ENCODE assay signal across 26 mouse cellular contexts in genomic region chr8:106640921-106641320, GRCm38 (mm10). TPM values are rescaled to one million over a fixed set of nuclear protein-coding genes. Genes with fewer than 3 reads are reported as not detected.
DNase-seq lines count a peak whose midpoint lies in the region; ATAC-seq and TF ChIP-seq lines count a peak whose summit lies in the region.
"Had no signal": no experiment of that assay in that cellular context is flagged by ENCODE, and none has a peak within 500 bp of the region (broad histone marks: within the 10 kb centered on the region; RNA-seq: fewer than 3 reads in every experiment).

No protein-coding gene starts in this region.

- H3ac ChIP-seq in myocyte (ENCODE audit: control insufficient read depth, insufficient read length) = no peak overlapping the region

- WGBS in intestine, postnatal 0 days = 57% methylated on average over 5 of the region's 5 CpGs
- 64% methylated on average over 5 of the region's 5 CpGs for WGBS in intestine, embryonic 15.5 days
- WGBS in midbrain, embryonic 10.5 days = 83% methylated on average over 5 of the region's 5 CpGs
- WGBS in midbrain, embryonic 11.5 days = 76% methylated on average over 5 of the region's 5 CpGs

- no peak for DNase-seq in midbrain, embryonic 10.5 days (ENCODE audit: low spot score)
- DNase-seq in midbrain, embryonic 11.5 days (ENCODE audit: low spot score, missing footprints) = no peak
- DNase-seq in right cerebral cortex, postnatal 14 days = no peak
- DNase-seq in adrenal gland, postnatal 36 days = no peak
- DNase-seq: adrenal gland, postnatal 25 days; cerebellum, postnatal 10 days; forebrain, postnatal 0 days; gastrocnemius, postnatal 14 days; heart, adult 11 months; heart, postnatal 10 days; kidney, adult 11 months; liver, postnatal 0 days; right cerebral cortex, adult 18-20 months; thymus, adult 2 months; thymus, postnatal 4 days had no signal

- H3K27ac ChIP-seq in intestine, postnatal 0 days (ENCODE audit: low read depth, low read length) = no peak overlapping the region
- H3K27ac ChIP-seq in intestine, embryonic 15.5 days = no peak overlapping the region
- H3K27ac ChIP-seq in midbrain, embryonic 10.5 days (replicated peaks) = peak overlapping the region; percentile 17; the same call in 1 of the 2 replicates
- H3K27ac ChIP-seq in midbrain, embryonic 11.5 days (ENCODE audit: low read depth, low read length) = no peak overlapping the region
- H3K27ac ChIP-seq: hindbrain, embryonic 10.5 days; kidney, postnatal 0 days; left cerebral cortex, adult 2 months; macrophage; neural tube, embryonic 15.5 days had no signal

- 0 out of 2 replicates have a peak overlapping the region, but pooled peaks have one; percentile 0 for H3K4me2 ChIP-seq in intestine, postnatal 0 days (replicated peaks; ENCODE audit: low read depth)
- H3K4me2 ChIP-seq in intestine, embryonic 15.5 days (replicated peaks) = no peak overlapping the region
- no peak overlapping the region for H3K4me2 ChIP-seq in midbrain, embryonic 11.5 days
- H3K4me2 ChIP-seq in myocyte (ENCODE audit: low read depth) = peak overlapping the region; percentile 10
- H3K4me2 ChIP-seq: heart, embryonic 12.5 days; neural tube, embryonic 15.5 days had no signal

- H3K36me3 ChIP-seq in intestine, postnatal 0 days (ENCODE audit: control insufficient read depth, insufficient read depth) = no peaks in the 10 kb centered on the region
- H3K36me3 ChIP-seq in intestine, embryonic 15.5 days = no peaks in the 10 kb centered on the region
- no peaks in the 10 kb centered on the region for H3K36me3 ChIP-seq in midbrain, embryonic 10.5 days
- no peaks in the 10 kb centered on the region for H3K36me3 ChIP-seq in midbrain, embryonic 11.5 days (ENCODE audit: control insufficient read depth, insufficient read depth, low read length)
- no peaks in the 10 kb centered on the region for H3K36me3 ChIP-seq in myocyte (ENCODE audit: control insufficient read depth, insufficient read depth)
- H3K36me3 ChIP-seq: heart, embryonic 12.5 days; hindbrain, embryonic 10.5 days; neural tube, embryonic 15.5 days had no signal

- no peaks in the 10 kb centered on the region for H3K79me2 ChIP-seq in myocyte (ENCODE audit: control insufficient read depth, insufficient read depth)

- H3K27me3 ChIP-seq in intestine, postnatal 0 days (replicated peaks; ENCODE audit: control insufficient read depth, insufficient read depth, low read length) = no peaks in the 10 kb centered on the region
- no peaks in the 10 kb centered on the region for H3K27me3 ChIP-seq in intestine, embryonic 15.5 days (replicated peaks)
- H3K27me3 ChIP-seq in midbrain, embryonic 10.5 days (ENCODE audit: low read depth, poor library complexity, severe bottlenecking) = no peaks in the 10 kb centered on the region
- no peaks in the 10 kb centered on the region for H3K27me3 ChIP-seq in midbrain, embryonic 11.5 days (ENCODE audit: control insufficient read depth, insufficient read depth, low read length)
- no peaks in the 10 kb centered on the region for H3K27me3 ChIP-seq in myocyte (ENCODE audit: control insufficient read depth, insufficient read depth, insufficient read length)
- H3K27me3 ChIP-seq: heart, embryonic 12.5 days; neural tube, embryonic 15.5 days had no signal

- no peak for TF ChIP-seq CTCF in intestine, postnatal 0 days (IDR thresholded peaks at IDR 0.05; ENCODE audit: low read depth)

- H3K4me1 ChIP-seq in intestine, postnatal 0 days (replicated peaks; ENCODE audit: control insufficient read depth, insufficient read depth, low read length) = no peaks in the 10 kb centered on the region
- peaks cover 32% of the 10 kb centered on the region for H3K4me1 ChIP-seq in intestine, embryonic 15.5 days (replicated peaks)
- H3K4me1 ChIP-seq in midbrain, embryonic 10.5 days = peaks cover 23% of the 10 kb centered on the region
- H3K4me1 ChIP-seq in midbrain, embryonic 11.5 days (ENCODE audit: control insufficient read depth, insufficient read depth, low read length) = no peaks in the 10 kb centered on the region
- H3K4me1 ChIP-seq: heart, embryonic 12.5 days; neural tube, embryonic 15.5 days had no signal

- H3K9ac ChIP-seq in intestine, postnatal 0 days (ENCODE audit: low read depth, low read length) = no peak overlapping the region
- H3K9ac ChIP-seq in intestine, embryonic 15.5 days = no peak overlapping the region
- H3K9ac ChIP-seq in midbrain, embryonic 11.5 days (ENCODE audit: low read length) = no peak overlapping the region
- H3K9ac ChIP-seq: forebrain, postnatal 0 days; heart, embryonic 12.5 days; liver, postnatal 0 days; neural tube, embryonic 15.5 days had no signal

- no peak overlapping the region for H3K4me3 ChIP-seq in intestine, postnatal 0 days (ENCODE audit: low read depth, low read length)
- no peak overlapping the region for H3K4me3 ChIP-seq in intestine, embryonic 15.5 days (replicated peaks)
- H3K4me3 ChIP-seq in midbrain, embryonic 10.5 days = no peak overlapping the region
- no peak overlapping the region for H3K4me3 ChIP-seq in midbrain, embryonic 11.5 days (ENCODE audit: low read depth, low read length)
- no peak overlapping the region for H3K4me3 ChIP-seq in myocyte
- H3K4me3 ChIP-seq: heart, embryonic 12.5 days; hindbrain, embryonic 10.5 days; left cerebral cortex, adult 2 months; neural tube, embryonic 15.5 days had no signal

- TF ChIP-seq POLR2A in myocyte (IDR thresholded peaks at IDR 0.05; ENCODE audit: insufficient read length, low read depth) = no peak

- ATAC-seq in intestine, postnatal 0 days = no peak
- ATAC-seq in intestine, embryonic 15.5 days = no peak
- no peak for ATAC-seq in midbrain, embryonic 11.5 days (ENCODE audit: low FRiP score)
- ATAC-seq: CD4-positive, CD25-positive, alpha-beta regulatory T cell, adult 4 months; forebrain, postnatal 0 days; hindbrain, embryonic 16.5 days; liver, postnatal 0 days had no signal

- H3K9me3 ChIP-seq in intestine, postnatal 0 days (ENCODE audit: control insufficient read depth) = no peaks in the 10 kb centered on the region
- H3K9me3 ChIP-seq in intestine, embryonic 15.5 days = no peaks in the 10 kb centered on the region
- no peaks in the 10 kb centered on the region for H3K9me3 ChIP-seq in midbrain, embryonic 10.5 days (replicated peaks)
- H3K9me3 ChIP-seq in midbrain, embryonic 11.5 days (ENCODE audit: control insufficient read depth, low read length) = no peaks in the 10 kb centered on the region
- H3K9me3 ChIP-seq: heart, embryonic 12.5 days; hindbrain, embryonic 10.5 days; neural tube, embryonic 15.5 days had no signal

TF ChIP-seq in myocyte, 11 proteins besides CTCF, POLR2A, EP300 and RAD21:
- TF ChIP-seq MYOD1 (IDR thresholded peaks at IDR 0.05; ENCODE audit: control insufficient read depth in 1 of 3, insufficient read length in 2 of 3, low read depth in 2 of 3) (no peak), MAX (IDR thresholded peaks at IDR 0.05; ENCODE audit: low read depth) (no peak), USF1 (IDR thresholded peaks at IDR 0.05; ENCODE audit: low read depth) (no peak), TCF12 (IDR thresholded peaks at IDR 0.05; ENCODE audit: insufficient read depth, poor library complexity, severe bottlenecking) (no peak), TCF3 (IDR thresholded peaks at IDR 0.05; ENCODE audit: insufficient read length, low read depth) (no peak), SRF (IDR thresholded peaks at IDR 0.05; ENCODE audit: control insufficient read depth, insufficient read length, low read depth) (no peak), CEBPB (IDR thresholded peaks at IDR 0.05; ENCODE audit: insufficient read depth, poor library complexity, severe bottlenecking) (no peak), MYOG (IDR thresholded peaks at IDR 0.05; ENCODE audit: control insufficient read depth in 1 of 3, insufficient read depth in 1 of 3, insufficient read length in 2 of 3, low read depth in 2 of 3) (no peak), REST (IDR thresholded peaks at IDR 0.05; ENCODE audit: insufficient read depth, insufficient read length) (no peak), E2F4 (IDR thresholded peaks at IDR 0.05; ENCODE audit: insufficient read depth) (no peak), POLR2AphosphoS2 (IDR thresholded peaks at IDR 0.05; ENCODE audit: insufficient read length, low read depth) (no peak)

RNA-seq across cellular contexts. Expression of gene Cdh1, which starts 37.8 kb away (rescaled TPM):
- polyA plus RNA-seq in intestine, postnatal 0 days (2015; fragmentation: Nextera tagmentation; extraction: Ambion mirVana) = 82.1 and 88.1 TPM in 2 replicates
- 152 and 158 TPM in 2 replicates for polyA plus RNA-seq in intestine, embryonic 15.5 days (2015; fragmentation: Nextera tagmentation; extraction: Ambion mirVana)
- polyA plus RNA-seq in midbrain, embryonic 10.5 days (2016; fragmentation: Nextera tagmentation; extraction: Ambion mirVana) = 8.2 and 8.7 TPM in 2 replicates
- 5.7 and 6.4 TPM in 2 replicates for polyA plus RNA-seq in midbrain, embryonic 11.5 days (2014; fragmentation: Nextera tagmentation; extraction: Ambion mirVana)
- polyA plus RNA-seq in myocyte (2012; fragmentation: generic; extraction: Trizol) = 0.11 TPM
- not detected for total RNA-seq in adrenal gland, postnatal 36 days (2021)

RNA-seq across cellular contexts. Expression of gene Tango6, which starts 41.9 kb away (rescaled TPM):
- polyA plus RNA-seq in intestine, postnatal 0 days (2015; fragmentation: Nextera tagmentation; extraction: Ambion mirVana) = 1.7 and 1.9 TPM in 2 replicates
- 8.3 and 9.1 TPM in 2 replicates for polyA plus RNA-seq in intestine, embryonic 15.5 days (2015; fragmentation: Nextera tagmentation; extraction: Ambion mirVana)
- polyA plus RNA-seq in midbrain, embryonic 10.5 days (2016; fragmentation: Nextera tagmentation; extraction: Ambion mirVana) = 13.8 and 14.2 TPM in 2 replicates
- polyA plus RNA-seq in midbrain, embryonic 11.5 days (2014; fragmentation: Nextera tagmentation; extraction: Ambion mirVana) = 6.8 and 7.0 TPM in 2 replicates
- 6.9 TPM for polyA plus RNA-seq in myocyte (2012; fragmentation: generic; extraction: Trizol)
- total RNA-seq in adrenal gland, postnatal 36 days (2021) = 10 to 100 TPM in 1 of 2 experiments, 1 to 10 TPM in 1; 8.2 to 11.1 TPM

Comparison
In these comparisons a context has a peak if more than half of its experiments do, and no peak if none do; other contexts are left out.
1. H3K4me2 ChIP-seq: peak in intestine, postnatal 0 days (single experiment) and myocyte (single experiment); none in intestine, embryonic 15.5 days (single experiment) and midbrain, embryonic 11.5 days (single experiment).